Mouse (Mus musculus): ENCODE measurements around the gene Cacnb4.

DNA sequence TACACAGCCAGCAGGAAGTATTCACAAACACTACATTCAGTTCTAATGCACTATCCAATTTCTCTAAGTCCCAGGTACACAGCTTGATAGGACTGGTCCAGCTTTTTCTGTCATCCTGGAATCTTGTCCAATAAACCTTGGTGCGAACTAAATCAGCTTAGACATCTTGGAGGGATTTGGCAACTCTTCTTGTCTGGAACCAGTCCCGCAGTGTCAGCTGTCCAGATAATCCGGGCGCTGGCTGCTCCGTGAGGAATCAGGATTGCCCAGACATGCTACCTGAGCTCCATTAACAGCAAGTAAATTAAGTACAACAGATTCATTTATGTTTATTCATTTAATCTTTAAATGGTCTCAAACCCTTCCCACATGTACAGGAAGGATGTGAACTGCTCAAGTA lies 61.2 kb downstream of the Cacnb4 start:
- TF ChIP-seq CTCF (IDR thresholded peaks at IDR 0.05 in 2 of 3, conservative IDR thresholded peaks at IDR 0.05 in 1 of 3; ENCODE audit: control insufficient read depth in 1 of 3, insufficient read depth in 1 of 3, low read depth in 2 of 3, low read length in 3 of 3, poor library complexity in 1 of 3, severe bottlenecking in 1 of 3) (no peak), ZC3H11A (IDR thresholded peaks at IDR 0.05; ENCODE audit: low read depth, low read length) (no peak), MYC (IDR thresholded peaks at IDR 0.05; ENCODE audit: low read depth, low read length) (no peak), TCF12 (IDR thresholded peaks at IDR 0.05; ENCODE audit: low read depth, low read length) (no peak), POLR2A (IDR thresholded peaks at IDR 0.05; ENCODE audit: control insufficient read depth in 1 of 2, insufficient read depth in 1 of 2, low read depth in 1 of 2, low read length in 2 of 2, poor library complexity in 1 of 2) (no peak), MAZ (IDR thresholded peaks at IDR 0.05; ENCODE audit: low read depth, low read length) (no peak), RCOR1 (IDR thresholded peaks at IDR 0.05; ENCODE audit: low read depth, low read length) (no peak), ZMIZ1 (IDR thresholded peaks at IDR 0.05; ENCODE audit: low read depth, low read length) (no peak), GATA1 (IDR thresholded peaks at IDR 0.05; ENCODE audit: low read depth, low read length) (no peak), CHD1 (IDR thresholded peaks at IDR 0.05; ENCODE audit: low read depth, low read length) (no peak), NRF1 (IDR thresholded peaks at IDR 0.05; ENCODE audit: insufficient read depth, low read depth, low read length, poor library complexity, severe bottlenecking) (no peak), ELF1 (IDR thresholded peaks at IDR 0.05; ENCODE audit: low read depth, low read length) (no peak), SMC3 (IDR thresholded peaks at IDR 0.05; ENCODE audit: low read depth, low read length) (no peak)

Data from MEL (cell line).